Mouse (Mus musculus) forebrain, embryonic 16.5 days (tissue): ENCODE data around the gene Nfkb2. TPM values are rescaled to one million over a fixed set of nuclear protein-coding genes. Genes with fewer than 3 reads are reported as not detected.
A peak's percentile ranks its signal among the peaks of the same experiment; 100 is the strongest.

Source experiments
- microRNA counts: library from miRNA; unstranded; fragments of <30 nt; microRNA quantifications from one replicate; lab custom pipeline; 2016
- microRNA-seq: library from miRNA; unstranded; fragments of <30 nt; microRNA quantifications from one replicate; pipeline ENCODE4, GENCODE M21; 2017
- polyA plus RNA-seq: library from polyadenylated mRNA; unstranded; fragments of >200 nt; fragmentation: Nextera tagmentation; extraction: Ambion mirVana; gene quantifications from 2 replicates; pipeline ENCODE4 v1.2.1, GENCODE M21; 2015

Gene Nfkb2
- polyA plus RNA-seq, 1 experiment from 2014 or later = 1.8 TPM

MicroRNA genes within 50 kb of the gene (microRNA counts, 519-probe panel; counts per million panel counts)
- microRNA mmu-miR-146b (lab: Ali Mortazavi, UCI) = 2,284 counts per million, percentile 51 among the panel's probes with 10 or more counts

Small RNAs within 50 kb of the gene (microRNA-seq; reads per million reads assigned to microRNA genes)
- 1.0 reads per million for gene Mir146b

Other genes starting within 250 kb of the Nfkb2 start
- gene Nolc1, start 228.5 kb upstream of the Nfkb2 start, polyA plus RNA-seq = 79.5 and 80.8 TPM in 2 replicates
- gene Elovl3, start 172.4 kb upstream of the Nfkb2 start, polyA plus RNA-seq = not detected in 2 replicates
- 0.24 TPM in 1 of 2 replicates, not detected in the other for gene Pitx3, start 156.0 kb upstream of the Nfkb2 start, polyA plus RNA-seq
- 64.2 and 65.1 TPM in 2 replicates for gene Gbf1, start 151.8 kb upstream of the Nfkb2 start, polyA plus RNA-seq
- gene Psd, start 22.8 kb downstream of the Nfkb2 start, polyA plus RNA-seq = 74.1 and 89.8 TPM in 2 replicates
- 40.1 and 44.2 TPM in 2 replicates for gene Fbxl15, start 23.9 kb downstream of the Nfkb2 start, polyA plus RNA-seq
- gene Cuedc2, start 34.4 kb downstream of the Nfkb2 start, polyA plus RNA-seq = 375 and 392 TPM in 2 replicates
- gene Mfsd13a, start 36.8 kb downstream of the Nfkb2 start, polyA plus RNA-seq = 12.2 and 12.3 TPM in 2 replicates
- gene 2310034G01Rik, start 46.0 kb downstream of the Nfkb2 start, polyA plus RNA-seq = 2.1 and 3.0 TPM in 2 replicates
- 400 and 401 TPM in 2 replicates for gene Actr1a, start 91.4 kb downstream of the Nfkb2 start, polyA plus RNA-seq
- 26.4 and 32.3 TPM in 2 replicates for gene Sufu, start 92.6 kb downstream of the Nfkb2 start, polyA plus RNA-seq
- 24.5 and 27.7 TPM in 2 replicates for gene Trim8, start 197.4 kb downstream of the Nfkb2 start, polyA plus RNA-seq